Mouse (Mus musculus): ENCODE data around the gene Ankrd6.

- TF ChIP-seq CTCF (conservative IDR thresholded peaks at IDR 0.05; ENCODE audit: low read length) (no peak), NANOG (IDR thresholded peaks at IDR 0.05; ENCODE audit: borderline replicate concordance, low read length) (no peak), POU5F1 (IDR thresholded peaks at IDR 0.05; ENCODE audit: borderline replicate concordance, low read length) (no peak)
Observed at GRCm38 (mm10) chr4:32757430-32757829, 193.2 kb downstream of the Ankrd6 start.

Measured in E14TG2a.4 (cell line).